Mouse (Mus musculus) liver, postnatal 0 days (tissue): Measurements from ENCODE around the gene 1700025G04Rik. TPM values are rescaled to one million over a fixed set of nuclear protein-coding genes. Genes with fewer than 3 reads are reported as not detected.

Experiments
- ATAC-seq: fragments of 200-750 bp; cut with Nextera tagmentation; 2 replicates; pipeline ENCODE4 v1.8.0; 2017; ENCODE audit warnings: mild to moderate bottlenecking, moderate library complexity
- DNase-seq: peaks from one replicate; pipeline ENCODE4 v3.0.0-alpha.2; 2016
- H3K27ac ChIP-seq: fragments of 300-500 bp; sonication (generic); 2 replicates; pipeline ENCODE4 v1.5.1; 2014; ENCODE audit warnings: antibody characterized with exemption, moderate library complexity, mild to moderate bottlenecking, low read depth
- H3K27me3 ChIP-seq: fragments of 300-500 bp; sonication (generic); 2 replicates; pipeline ENCODE4 v1.6.1; 2014; ENCODE audit warnings: low read length, control low read depth, mixed read lengths; ENCODE audit not compliant: insufficient read depth
- H3K36me3 ChIP-seq: fragments of 300-500 bp; sonication (generic); replicated peaks from 2 replicates; pipeline ENCODE4 v1.6.1; 2014; ENCODE audit warnings: mild to moderate bottlenecking, control low read depth, low read length, moderate library complexity, mixed read lengths; ENCODE audit not compliant: insufficient read depth
- H3K4me1 ChIP-seq: fragments of 300-500 bp; sonication (generic); 2 replicates; pipeline ENCODE4 v1.6.1; 2014; ENCODE audit warnings: antibody characterized with exemption, mild to moderate bottlenecking, control low read depth; ENCODE audit not compliant: insufficient read depth
- H3K4me2 ChIP-seq: fragments of 300-500 bp; sonication (generic); 2 replicates; pipeline ENCODE4 v1.6.1; 2014; ENCODE audit warnings: low read depth, mild to moderate bottlenecking, low read length, moderate library complexity, mixed read lengths
- H3K4me3 ChIP-seq: fragments of 300-500 bp; sonication (generic); 2 replicates; pipeline ENCODE4 v1.5.1; 2014; ENCODE audit warnings: low read depth, low read length
- H3K9ac ChIP-seq: fragments of 300-500 bp; sonication (generic); replicated peaks from 2 replicates; pipeline ENCODE4 v1.6.1; 2014; ENCODE audit warnings: mild to moderate bottlenecking, moderate library complexity
- H3K9me3 ChIP-seq: fragments of 300-500 bp; sonication (generic); 2 replicates; pipeline ENCODE4 v1.6.1; 2016; ENCODE audit warnings: mild to moderate bottlenecking, control low read depth, low read length, mixed read lengths
- CTCF ChIP-seq: sonication (generic); IDR thresholded peaks from 2 replicates; pipeline ENCODE4 v1.5.1; 2016; ENCODE audit warnings: antibody characterized with exemption, low read depth
- EP300 ChIP-seq: IDR thresholded peaks from 2 replicates; pipeline ENCODE4 v1.6.1; 2016; ENCODE audit warnings: antibody characterized with exemption, low read depth, mild to moderate bottlenecking
- WGBS: fragments of 180-500 bp; shearing (Covaris S2); extraction: QIAGEN DNeasy Blood & Tissue Kit; methylation state at CpG from one replicate; pipeline ENCODE4 v1.1.7; 2014; ENCODE audit not compliant: insufficient replicate concordance; 5-methylcytosine and 5-hydroxymethylcytosine counted together
- polyA plus RNA-seq: library from polyadenylated mRNA; unstranded; fragments of >200 nt; fragmentation: Nextera tagmentation; extraction: Ambion mirVana; gene quantifications from 2 replicates; pipeline ENCODE4 v1.2.1, GENCODE M21; 2015

Gene 1700025G04Rik
- polyA plus RNA-seq, 1 experiment from 2014 or later = 3.0 TPM

GRCm38 (mm10) chr1:152020812-152021211 is 69.1 kb downstream of the 1700025G04Rik start:
- peaks cover 5% of the 10 kb centered on the region; the same call in 1 of the 2 replicates for H3K4me1 ChIP-seq
- no peak overlapping the region for H3K27ac ChIP-seq
- no peak overlapping the region; the same call in 1 of the 2 replicates for H3K4me2 ChIP-seq
- H3K9me3 ChIP-seq = no peaks in the 10 kb centered on the region
- H3K9ac ChIP-seq = no peak overlapping the region
- no peaks in the 10 kb centered on the region for H3K36me3 ChIP-seq
- TF ChIP-seq EP300 (no peak), CTCF (no peak)
- no peaks in the 10 kb centered on the region for H3K27me3 ChIP-seq
- ATAC-seq (no peak), DNase-seq (no peak)
- no peak overlapping the region for H3K4me3 ChIP-seq
- 65% methylated on average over 6 of the region's 6 CpGs for WGBS

- DNase-seq (no peak), ATAC-seq (no peak)
- H3K4me3 ChIP-seq = no peak overlapping the region
- H3K36me3 ChIP-seq = no peaks in the 10 kb centered on the region
- 60% methylated on average over 5 of the region's 5 CpGs for WGBS
- no peak overlapping the region for H3K4me2 ChIP-seq
- H3K27me3 ChIP-seq = no peaks in the 10 kb centered on the region
- H3K4me1 ChIP-seq = peaks cover 8% of the 10 kb centered on the region
- no peak overlapping the region for H3K27ac ChIP-seq
- no peak overlapping the region for H3K9ac ChIP-seq
- H3K9me3 ChIP-seq = no peaks in the 10 kb centered on the region
- no peak for TF ChIP-seq EP300
These were observed 69.9 kb downstream of the 1700025G04Rik start for GRCm38 (mm10) chr1:152020070-152020469.

GRCm38 (mm10) chr1:152019196-152019595 is 70.7 kb downstream of the 1700025G04Rik start:
- no peaks in the 10 kb centered on the region for H3K27me3 ChIP-seq
- H3K4me2 ChIP-seq = no peak overlapping the region
- H3K4me1 ChIP-seq = peaks cover 8% of the 10 kb centered on the region
- 26% methylated on average over 5 of the region's 5 CpGs for WGBS
- ATAC-seq (peak; percentile 50), DNase-seq (peak; percentile 26)
- H3K9me3 ChIP-seq = no peaks in the 10 kb centered on the region
- no peak overlapping the region for H3K27ac ChIP-seq
- no peak overlapping the region for H3K4me3 ChIP-seq
- TF ChIP-seq EP300 (no peak), CTCF (peak; percentile 22; the same call in 1 of the 2 replicates)
- no peaks in the 10 kb centered on the region for H3K36me3 ChIP-seq
- H3K9ac ChIP-seq = no peak overlapping the region

- WGBS = 80% methylated on average over 3 of the region's 3 CpGs
- no peak for ATAC-seq
These were observed 71.6 kb downstream of the 1700025G04Rik start for GRCm38 (mm10) chr1:152018322-152018721.

GRCm38 (mm10) chr1:152016663-152017062 is 73.3 kb downstream of the 1700025G04Rik start:
- no peak overlapping the region for H3K4me3 ChIP-seq
- H3K9me3 ChIP-seq = no peaks in the 10 kb centered on the region
- DNase-seq (no peak), ATAC-seq (no peak)
- H3K36me3 ChIP-seq = no peaks in the 10 kb centered on the region
- no peak overlapping the region for H3K4me2 ChIP-seq
- no peak overlapping the region for H3K27ac ChIP-seq
- H3K4me1 ChIP-seq = peaks cover 8% of the 10 kb centered on the region
- no peak for TF ChIP-seq CTCF
- no peaks in the 10 kb centered on the region for H3K27me3 ChIP-seq
- no peak overlapping the region for H3K9ac ChIP-seq
- 70% methylated on average over 3 of the region's 3 CpGs for WGBS

More at GRCm38 (mm10) chr1:152018322-152018721, 71.6 kb downstream of the 1700025G04Rik start:
- peaks cover 8% of the 10 kb centered on the region for H3K4me1 ChIP-seq
- no peaks in the 10 kb centered on the region for H3K9me3 ChIP-seq
- H3K36me3 ChIP-seq = no peaks in the 10 kb centered on the region
- no peaks in the 10 kb centered on the region for H3K27me3 ChIP-seq
- no peak overlapping the region for H3K4me2 ChIP-seq
- no peak overlapping the region for H3K27ac ChIP-seq
- no peak for TF ChIP-seq CTCF
- no peak for TF ChIP-seq EP300
- DNase-seq = no peak
- no peak overlapping the region for H3K4me3 ChIP-seq
- no peak overlapping the region for H3K9ac ChIP-seq

GRCm38 (mm10) chr1:152015555-152016125 is 74.3 kb downstream of the 1700025G04Rik start:
- 43% methylated on average over 7 of the region's 7 CpGs for WGBS
- no peak overlapping the region for H3K27ac ChIP-seq
- DNase-seq = peak; percentile 25
- no peaks in the 10 kb centered on the region for H3K9me3 ChIP-seq
- TF ChIP-seq CTCF = no peak
- TF ChIP-seq EP300 = peak; percentile 45; the same call in 1 of the 2 replicates
- H3K36me3 ChIP-seq = no peaks in the 10 kb centered on the region
- H3K4me3 ChIP-seq = no peak overlapping the region
- no peak overlapping the region for H3K9ac ChIP-seq
- no peak overlapping the region for H3K4me2 ChIP-seq
- H3K27me3 ChIP-seq = no peaks in the 10 kb centered on the region
- H3K4me1 ChIP-seq = peaks cover 8% of the 10 kb centered on the region
- peak; percentile 84 for ATAC-seq
